Mouse (Mus musculus): ENCODE measurements around the gene 6430548M08Rik.

GRCm38 (mm10) chr8:120113758-120114255 lies at the start of gene 6430548M08Rik:
- TF ChIP-seq CTCF (IDR thresholded peaks at IDR 0.05; ENCODE audit: low read depth) (peak; percentile 78), EP300 (IDR thresholded peaks at IDR 0.05; ENCODE audit: low read depth) (no peak)
